Mouse (Mus musculus): ENCODE measurements around the gene Asphd1.
"Not testable (repeated sequence)": the region's sequence is repeated elsewhere in the genome, so short reads cannot be mapped to it uniquely, and the experiment has no call there.

Asphd1 gene

GRCm38 (mm10) chr7:126950647-126951615 is 1.5 kb upstream of the Asphd1 start:
- DNase-seq = no peak

GRCm38 (mm10) chr7:126949793-126950646 is 638 bp upstream of the Asphd1 start, which contains the start of gene Sez6l2:
TSS of gene Sez6l2 (plus strand) at chr7:126950563.
- peak; percentile 90 to 91 for DNase-seq

- DNase-seq = no peak
Observed at GRCm38 (mm10) chr7:126948626-126949025, 756 bp downstream of the Asphd1 start.

GRCm38 (mm10) chr7:126946530-126946929 is 2.9 kb downstream of the Asphd1 start:
- peak; percentile 47 to 48 for DNase-seq

GRCm38 (mm10) chr7:126941801-126942200 is 7.6 kb downstream of the Asphd1 start:
- DNase-seq = no peak

- no peak for DNase-seq
Observed at GRCm38 (mm10) chr7:126941171-126941570, 8.2 kb downstream of the Asphd1 start.

- DNase-seq = no peak
Observed at GRCm38 (mm10) chr7:126932652-126933051, 16.7 kb downstream of the Asphd1 start.

GRCm38 (mm10) chr7:126929046-126929445 is 20.3 kb downstream of the Asphd1 start:
- DNase-seq = no peak

GRCm38 (mm10) chr7:126928384-126929037 is 20.9 kb downstream of the Asphd1 start, which contains the start of gene Kctd13:
TSS of gene Kctd13 (plus strand) at chr7:126928879.
- peak; percentile 94 to 95 for DNase-seq

GRCm38 (mm10) chr7:126926299-126926698 is 23.1 kb downstream of the Asphd1 start:
- no peak for DNase-seq

- no peak for DNase-seq
Observed at GRCm38 (mm10) chr7:126923999-126924398, 25.4 kb downstream of the Asphd1 start.

GRCm38 (mm10) chr7:126922624-126923060 is 26.7 kb downstream of the Asphd1 start, which contains the start of gene Tmem219:
TSS of gene Tmem219 (minus strand) at chr7:126922917.
- no peak for DNase-seq

GRCm38 (mm10) chr7:126921563-126921962 is 27.8 kb downstream of the Asphd1 start:
- no peak for DNase-seq

- no peak for DNase-seq
Observed at GRCm38 (mm10) chr7:126919973-126920372, 29.4 kb downstream of the Asphd1 start.

- not testable (repeated sequence) for DNase-seq
Observed at GRCm38 (mm10) chr7:126918356-126918755, 31.0 kb downstream of the Asphd1 start.

GRCm38 (mm10) chr7:126914844-126915243 is 34.5 kb downstream of the Asphd1 start:
- DNase-seq = no peak

GRCm38 (mm10) chr7:126905590-126905989 is 43.8 kb downstream of the Asphd1 start:
- DNase-seq = no peak

- DNase-seq = not testable (repeated sequence)
Observed at GRCm38 (mm10) chr7:126899781-126900180, 49.6 kb downstream of the Asphd1 start.

- DNase-seq = peak; percentile 92 to 94
Observed at GRCm38 (mm10) chr7:126898102-126898990, 51.0 kb downstream of the Asphd1 start.

GRCm38 (mm10) chr7:126897390-126898101 is 51.8 kb downstream of the Asphd1 start:
- DNase-seq = peak; percentile 10 to 18

- peak in 1 of 2 experiments; percentile 19 for DNase-seq
Observed at GRCm38 (mm10) chr7:126896912-126897311, 52.5 kb downstream of the Asphd1 start.
